In the genomic region with DNA sequence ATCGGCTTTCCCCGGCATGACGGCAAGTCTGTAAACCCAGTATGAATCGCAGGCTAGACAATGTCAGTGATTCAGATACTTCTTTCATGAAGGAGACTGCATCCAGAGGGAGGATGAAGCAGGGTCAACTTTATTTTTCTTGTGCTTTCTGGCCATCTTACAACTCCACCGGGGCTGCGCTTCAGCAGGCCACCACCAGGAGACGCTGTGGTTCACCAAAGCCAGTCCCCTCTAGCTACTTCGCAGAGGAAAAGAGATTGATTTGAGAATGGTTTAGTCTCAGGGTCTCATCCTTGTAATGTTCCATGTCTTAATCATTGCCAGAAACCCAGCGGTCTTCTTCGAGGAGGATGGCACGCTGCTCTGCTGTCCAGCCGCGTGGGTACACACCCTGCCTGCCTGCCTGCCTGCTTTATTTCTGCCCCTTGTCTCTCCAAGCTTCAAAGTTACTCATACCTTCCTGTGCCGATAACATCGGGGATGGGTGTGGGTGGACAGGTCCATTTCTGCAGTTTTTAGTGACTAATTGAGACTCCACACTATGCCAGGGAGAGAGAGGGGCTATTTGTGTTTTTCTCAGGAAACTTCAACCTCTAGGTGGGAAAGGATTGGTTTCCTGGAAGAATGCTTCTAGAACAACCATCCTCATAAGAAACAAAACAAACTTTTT, we compare ENCODE assay signal across 9 mouse cellular contexts. TPM values are rescaled to one million over a fixed set of nuclear protein-coding genes. Genes with fewer than 3 reads are reported as not detected.
DNase-seq lines count a peak whose midpoint lies in the region; ATAC-seq lines count a peak whose summit lies in the region.
"Had no signal": no experiment of that assay in that cellular context is flagged by ENCODE, and none has a peak within 500 bp of the region (broad histone marks: within the 10 kb centered on the region; RNA-seq: fewer than 3 reads in every experiment).

No protein-coding gene starts in this region.

- H3K4me3 ChIP-seq in midbrain, embryonic 14.5 days (replicated peaks; ENCODE audit: low read depth, low read length) = no peak overlapping the region
- no peak overlapping the region for H3K4me3 ChIP-seq in midbrain, embryonic 13.5 days (replicated peaks)
- no peak overlapping the region for H3K4me3 ChIP-seq in neural tube, embryonic 11.5 days (ENCODE audit: low read depth, low read length)
- H3K4me3 ChIP-seq in forebrain, embryonic 15.5 days = no peak overlapping the region
- H3K4me3 ChIP-seq: midbrain, embryonic 12.5 days had no signal

- H3K27ac ChIP-seq in midbrain, embryonic 14.5 days (replicated peaks; ENCODE audit: low read depth, low read length) = no peak overlapping the region
- no peak overlapping the region for H3K27ac ChIP-seq in midbrain, embryonic 13.5 days
- H3K27ac ChIP-seq in neural tube, embryonic 11.5 days (ENCODE audit: low read depth, low read length) = no peak overlapping the region
- H3K27ac ChIP-seq in forebrain, embryonic 15.5 days (replicated peaks) = no peak overlapping the region
- H3K27ac ChIP-seq: midbrain, embryonic 12.5 days had no signal

- H3K9ac ChIP-seq in midbrain, embryonic 14.5 days (replicated peaks; ENCODE audit: low read length) = no peak overlapping the region
- no peak overlapping the region for H3K9ac ChIP-seq in midbrain, embryonic 13.5 days (replicated peaks)
- no peak overlapping the region for H3K9ac ChIP-seq in neural tube, embryonic 11.5 days (ENCODE audit: low read length)
- no peak overlapping the region for H3K9ac ChIP-seq in forebrain, embryonic 15.5 days (replicated peaks)
- H3K9ac ChIP-seq: midbrain, embryonic 12.5 days had no signal

- H3K36me3 ChIP-seq in midbrain, embryonic 14.5 days (ENCODE audit: control insufficient read depth, insufficient read depth, low read length) = no peaks in the 10 kb centered on the region
- H3K36me3 ChIP-seq in midbrain, embryonic 13.5 days = no peaks in the 10 kb centered on the region
- no peaks in the 10 kb centered on the region for H3K36me3 ChIP-seq in neural tube, embryonic 11.5 days (ENCODE audit: control insufficient read depth, insufficient read depth, low read length)
- H3K36me3 ChIP-seq in forebrain, embryonic 15.5 days = no peaks in the 10 kb centered on the region
- H3K36me3 ChIP-seq: midbrain, embryonic 12.5 days had no signal

- H3K27me3 ChIP-seq in midbrain, embryonic 14.5 days (ENCODE audit: control insufficient read depth, insufficient read depth, low read length) = no peaks in the 10 kb centered on the region
- H3K27me3 ChIP-seq in midbrain, embryonic 13.5 days = no peaks in the 10 kb centered on the region
- no peaks in the 10 kb centered on the region for H3K27me3 ChIP-seq in neural tube, embryonic 11.5 days (ENCODE audit: control insufficient read depth, insufficient read depth, low read length)
- no peaks in the 10 kb centered on the region for H3K27me3 ChIP-seq in forebrain, embryonic 15.5 days
- H3K27me3 ChIP-seq: midbrain, embryonic 12.5 days had no signal

- no peak for ATAC-seq in midbrain, embryonic 14.5 days (ENCODE audit: low FRiP score, low TSS enrichment)
- ATAC-seq in midbrain, embryonic 13.5 days = no peak
- no peak for ATAC-seq in neural tube, embryonic 11.5 days (ENCODE audit: insufficient read depth, low FRiP score, low TSS enrichment)
- ATAC-seq in forebrain, embryonic 15.5 days (replicated peaks) = no peak

- no peaks in the 10 kb centered on the region for H3K4me1 ChIP-seq in midbrain, embryonic 14.5 days (ENCODE audit: control insufficient read depth, insufficient read depth, low read length)
- H3K4me1 ChIP-seq in midbrain, embryonic 13.5 days (replicated peaks) = no peaks in the 10 kb centered on the region
- no peaks in the 10 kb centered on the region for H3K4me1 ChIP-seq in neural tube, embryonic 11.5 days (ENCODE audit: control insufficient read depth, insufficient read depth, low read length)
- H3K4me1 ChIP-seq in forebrain, embryonic 15.5 days = no peaks in the 10 kb centered on the region
- H3K4me1 ChIP-seq: midbrain, embryonic 12.5 days had no signal

- H3K4me2 ChIP-seq in midbrain, embryonic 14.5 days (ENCODE audit: low read length) = no peak overlapping the region
- no peak overlapping the region for H3K4me2 ChIP-seq in midbrain, embryonic 13.5 days (replicated peaks)
- no peak overlapping the region for H3K4me2 ChIP-seq in neural tube, embryonic 11.5 days (ENCODE audit: low read depth)
- H3K4me2 ChIP-seq in forebrain, embryonic 15.5 days (replicated peaks) = no peak overlapping the region
- H3K4me2 ChIP-seq: midbrain, embryonic 12.5 days had no signal

- H3K9me3 ChIP-seq in midbrain, embryonic 14.5 days (ENCODE audit: control insufficient read depth, low read length) = no peaks in the 10 kb centered on the region
- H3K9me3 ChIP-seq in midbrain, embryonic 13.5 days = no peaks in the 10 kb centered on the region
- H3K9me3 ChIP-seq in neural tube, embryonic 11.5 days (ENCODE audit: control insufficient read depth, low read length) = no peaks in the 10 kb centered on the region
- H3K9me3 ChIP-seq in forebrain, embryonic 15.5 days = no peaks in the 10 kb centered on the region
- H3K9me3 ChIP-seq: midbrain, embryonic 12.5 days had no signal

- DNase-seq in cerebellum, adult 11 months = peak; percentile 13
- DNase-seq in cerebellum, adult 9-11 months = no peak
- DNase-seq in midbrain, embryonic 14.5 days = peak; percentile 35
- peak; percentile 31 for DNase-seq in kidney, adult 9 months
- DNase-seq in neural tube, embryonic 11.5 days (ENCODE audit: low spot score) = peak; percentile 33
- no peak for DNase-seq in left cerebral cortex, adult 8-10 months (ENCODE audit: low spot score in 2 of 2)

- 72% methylated on average over 15 of the region's 15 CpGs for WGBS in midbrain, embryonic 14.5 days
- WGBS in midbrain, embryonic 13.5 days = 70% methylated on average over 15 of the region's 15 CpGs
- WGBS in neural tube, embryonic 11.5 days = 69% methylated on average over 15 of the region's 15 CpGs
- WGBS in forebrain, embryonic 15.5 days = 70% methylated on average over 15 of the region's 15 CpGs

RNA-seq across cellular contexts. Expression of a gene that starts 31.1 kb away (rescaled TPM):
- polyA plus RNA-seq in midbrain, embryonic 14.5 days (2014; fragmentation: Nextera tagmentation; extraction: Ambion mirVana) = 46.8 and 51.4 TPM in 2 replicates
- 35.1 and 38.1 TPM in 2 replicates for polyA plus RNA-seq in midbrain, embryonic 13.5 days (2015; fragmentation: Nextera tagmentation; extraction: Ambion mirVana)
- 25.2 and 27.5 TPM in 2 replicates for polyA plus RNA-seq in neural tube, embryonic 11.5 days (2014; fragmentation: Nextera tagmentation; extraction: Ambion mirVana)
- 16.9 and 20.0 TPM in 2 replicates for polyA plus RNA-seq in forebrain, embryonic 15.5 days (2015; fragmentation: Nextera tagmentation; extraction: Ambion mirVana)
- 10 to 100 TPM; 36.6 to 43.1 (median 39.3) TPM for total RNA-seq in left cerebral cortex, adult 8-10 months (2022)

RNA-seq across cellular contexts. Expression of a gene that starts 31.5 kb away (rescaled TPM):
- 2.9 and 4.6 TPM in 2 replicates for polyA plus RNA-seq in midbrain, embryonic 14.5 days (2014; fragmentation: Nextera tagmentation; extraction: Ambion mirVana)
- 4.6 and 4.8 TPM in 2 replicates for polyA plus RNA-seq in midbrain, embryonic 13.5 days (2015; fragmentation: Nextera tagmentation; extraction: Ambion mirVana)
- polyA plus RNA-seq in neural tube, embryonic 11.5 days (2014; fragmentation: Nextera tagmentation; extraction: Ambion mirVana) = 3.0 and 4.0 TPM in 2 replicates
- 3.7 and 4.1 TPM in 2 replicates for polyA plus RNA-seq in forebrain, embryonic 15.5 days (2015; fragmentation: Nextera tagmentation; extraction: Ambion mirVana)
- total RNA-seq in left cerebral cortex, adult 8-10 months (2022) = 10 to 100 TPM in 1 of 4 experiments, 1 to 10 TPM in 3; 8.6 to 11.2 (median 9.2) TPM

Comparison
In these comparisons a context has a peak if more than half of its experiments do, and no peak if none do; other contexts are left out.
1. DNase-seq: peak in cerebellum, adult 11 months (single experiment), midbrain, embryonic 14.5 days (single experiment), kidney, adult 9 months (single experiment) and neural tube, embryonic 11.5 days (single experiment); none in cerebellum, adult 9-11 months (single experiment) and left cerebral cortex, adult 8-10 months (0 of 2).